In genomic region chr7:89499516-89500307, GRCm38 (mm10) we compare ENCODE assay signal across 7 mouse cellular contexts. TPM values are rescaled to one million over a fixed set of nuclear protein-coding genes. Genes with fewer than 3 reads are reported as not detected.
DNase-seq lines count a peak whose midpoint lies in the region; ATAC-seq lines count a peak whose summit lies in the region.

No protein-coding gene starts in this region.

- DNase-seq in adrenal gland, adult 2 months, result peak; percentile 80
- peak; percentile 60 to 67 for DNase-seq in cerebellum, postnatal 36 days
- peak; percentile 53 for DNase-seq in gastrocnemius, postnatal 10 days
- DNase-seq in induced T-regulatory cell, adult 2 months (ENCODE audit: low read depth), result peak; percentile 42
- DNase-seq in left cerebral cortex, adult 9 months (ENCODE audit: low spot score in 2 of 2), result peak; percentile 15 to 83
- DNase-seq in right cerebral cortex, postnatal 14 days, result peak; percentile 67

- 0 out of 2 replicates have a peak, but pooled peaks have one; percentile 47 for ATAC-seq in megakaryocyte, adult 5-6 weeks (ENCODE audit: poor library complexity, severe bottlenecking)

RNA-seq across cellular contexts. Expression of gene Prss23, which starts 27.3 kb away (rescaled TPM):
- total RNA-seq in adrenal gland, adult 2 months (2021), result 10 to 100 TPM; 18.5 to 29.8 TPM
- 21.9 and 27.7 TPM in 2 replicates for polyA plus RNA-seq in adrenal gland, adult 2 months (2012; rRNA removed)
- 10 to 100 TPM; 39.2 to 39.5 TPM for total RNA-seq in gastrocnemius, postnatal 10 days (2021)
- not detected in 2 replicates for total RNA-seq in megakaryocyte, adult 5-6 weeks (2015)
- total RNA-seq in megakaryocyte, adult 5-6 weeks (2017), result 0.26 TPM in 1 of 2 replicates, not detected in the other

Comparison
In these comparisons a context has a peak if more than half of its experiments do, and no peak if none do; other contexts are left out.
1. Peak in every context shown above with its lines: DNase-seq and ATAC-seq.
2. RNA of gene Prss23, which starts 27.3 kb away (total RNA-seq): 39.2 to 39.5 TPM in gastrocnemius, postnatal 10 days and 18.5 to 29.8 TPM in adrenal gland, adult 2 months; 0.26 TPM in megakaryocyte, adult 5-6 weeks; every median in the first group is over 10 times any median in the second.